Mouse (Mus musculus): ENCODE measurements around the gene Pou3f1. TPM values are rescaled to one million over a fixed set of nuclear protein-coding genes. Genes with fewer than 3 reads are reported as not detected.

The Pou3f1 gene
- polyA plus RNA-seq, 1 experiment from 2014 or later, result not detected

- Histone ChIP-seq H3K36me3 (replicated peaks; ENCODE audit: insufficient read depth, low read length) (no peaks in the 10 kb centered on the region), H3K27me3 (ENCODE audit: insufficient read depth, low read length) (0 out of 2 replicates have a peak, but pooled peaks cover 5% of the 10 kb centered on the region), H3K9ac (replicated peaks) (no peak overlapping the region), H3K4me1 (ENCODE audit: insufficient read depth) (peaks cover 30% of the 10 kb centered on the region), H3K9me3 (ENCODE audit: low read length) (no peaks in the 10 kb centered on the region), H3K4me2 (ENCODE audit: low read depth, low read length) (peak overlapping the region; percentile 57), H3K27ac (ENCODE audit: low read depth) (peak overlapping the region; percentile 7; the same call in 1 of the 2 replicates), H3K4me3 (ENCODE audit: low read depth, low read length) (peak overlapping the region; percentile 7)
- ATAC-seq (no peak), DNase-seq (no peak)
- 8% methylated on average over 18 of the region's 18 CpGs for WGBS (ENCODE audit: insufficient replicate concordance)
- TF ChIP-seq EP300 (IDR thresholded peaks at IDR 0.05; ENCODE audit: low read depth), result no peak
- TF ChIP-seq CTCF (IDR thresholded peaks at IDR 0.05; ENCODE audit: low read depth), result no peak
These were observed 39.3 kb downstream of the Pou3f1 start for GRCm38 (mm10) chr4:124695786-124696516.

- peak overlapping the region; percentile 79; the same call in 1 of the 2 replicates for H3K4me3 ChIP-seq (ENCODE audit: low read depth, low read length)
- no peaks in the 10 kb centered on the region for H3K9me3 ChIP-seq (ENCODE audit: low read length)
- no peaks in the 10 kb centered on the region for H3K36me3 ChIP-seq (replicated peaks; ENCODE audit: insufficient read depth, low read length)
- peak overlapping the region; percentile 99 for H3K4me2 ChIP-seq (ENCODE audit: low read depth, low read length)
- 0 out of 2 replicates have a peak overlapping the region, but pooled peaks have one; percentile 77 for H3K9ac ChIP-seq (replicated peaks)
- DNase-seq (no peak), ATAC-seq (no peak)
- H3K27me3 ChIP-seq (ENCODE audit: insufficient read depth, low read length), result 0 out of 2 replicates have a peak, but pooled peaks cover 5% of the 10 kb centered on the region
- no peak for TF ChIP-seq CTCF (IDR thresholded peaks at IDR 0.05; ENCODE audit: low read depth)
- TF ChIP-seq EP300 (IDR thresholded peaks at IDR 0.05; ENCODE audit: low read depth), result no peak
- peaks cover 37% of the 10 kb centered on the region for H3K4me1 ChIP-seq (ENCODE audit: insufficient read depth)
- peak overlapping the region; percentile 71; the same call in 1 of the 2 replicates for H3K27ac ChIP-seq (ENCODE audit: low read depth)
- 44% methylated on average over 6 of the region's 6 CpGs for WGBS (ENCODE audit: insufficient replicate concordance)
These were observed 43.2 kb downstream of the Pou3f1 start for GRCm38 (mm10) chr4:124699791-124700190.

- Histone ChIP-seq H3K36me3 (replicated peaks; ENCODE audit: insufficient read depth, low read length) (no peaks in the 10 kb centered on the region), H3K27me3 (ENCODE audit: insufficient read depth, low read length) (0 out of 2 replicates have a peak, but pooled peaks cover 5% of the 10 kb centered on the region), H3K9me3 (ENCODE audit: low read length) (no peaks in the 10 kb centered on the region), H3K4me1 (ENCODE audit: insufficient read depth) (peaks cover 44% of the 10 kb centered on the region), H3K4me2 (ENCODE audit: low read depth, low read length) (peak within 1 kb of the TSS; percentile 99), H3K27ac (ENCODE audit: low read depth) (peak within 1 kb of the TSS; percentile 71), H3K4me3 (ENCODE audit: low read depth, low read length) (peak within 1 kb of the TSS; percentile 79), H3K9ac (replicated peaks) (peak within 1 kb of the TSS; percentile 77)
- peak; percentile 77 for DNase-seq
- peak; percentile 53 for ATAC-seq
- TF ChIP-seq CTCF (IDR thresholded peaks at IDR 0.05; ENCODE audit: low read depth), result no peak
- no peak for TF ChIP-seq EP300 (IDR thresholded peaks at IDR 0.05; ENCODE audit: low read depth)
- WGBS (ENCODE audit: insufficient replicate concordance), result 1% methylated on average over 51 of the region's 59 CpGs
These were observed 43.8 kb downstream of the Pou3f1 start, which contains the start of gene Fhl3 for GRCm38 (mm10) chr4:124700248-124700971. TSS of gene Fhl3 (plus strand) at chr4:124700701.

- 2% methylated on average over 22 of the region's 22 CpGs for WGBS (ENCODE audit: insufficient replicate concordance)
- ATAC-seq (no peak), DNase-seq (peak; percentile 32)
- Histone ChIP-seq H3K27ac (ENCODE audit: low read depth) (peak overlapping the region; percentile 71), H3K9ac (replicated peaks) (peak overlapping the region; percentile 77), H3K4me2 (ENCODE audit: low read depth, low read length) (peak overlapping the region; percentile 99), H3K27me3 (ENCODE audit: insufficient read depth, low read length) (0 out of 2 replicates have a peak, but pooled peaks cover 5% of the 10 kb centered on the region), H3K4me1 (ENCODE audit: insufficient read depth) (peaks cover 43% of the 10 kb centered on the region), H3K4me3 (ENCODE audit: low read depth, low read length) (peak overlapping the region; percentile 79), H3K9me3 (ENCODE audit: low read length) (no peaks in the 10 kb centered on the region), H3K36me3 (replicated peaks; ENCODE audit: insufficient read depth, low read length) (0 out of 2 replicates have a peak, but pooled peaks cover 4% of the 10 kb centered on the region)
- TF ChIP-seq EP300 (IDR thresholded peaks at IDR 0.05; ENCODE audit: low read depth), result no peak
- TF ChIP-seq CTCF (IDR thresholded peaks at IDR 0.05; ENCODE audit: low read depth), result no peak
These were observed 44.6 kb downstream of the Pou3f1 start for GRCm38 (mm10) chr4:124701052-124701845.

DNA sequence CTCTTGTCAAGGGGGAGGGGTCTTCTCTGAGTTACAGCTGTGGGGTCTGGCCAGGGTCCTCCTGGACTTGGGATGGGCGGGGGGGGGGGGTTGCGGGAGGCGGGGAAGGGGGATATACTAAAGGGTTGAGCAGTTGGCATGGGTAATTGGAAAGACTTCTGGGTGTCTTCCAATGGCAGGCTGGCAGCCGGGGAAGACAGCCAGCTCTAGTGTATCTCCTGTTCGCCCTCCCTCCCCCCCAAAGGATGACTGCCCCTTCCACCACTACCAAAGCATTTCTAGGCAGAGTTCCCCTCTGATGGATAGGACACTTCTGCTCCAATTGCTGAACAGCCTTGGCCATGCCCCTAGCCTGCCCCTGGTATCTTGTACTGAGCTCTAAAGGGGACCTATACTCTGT lies 45.3 kb downstream of the Pou3f1 start:
- peaks cover 42% of the 10 kb centered on the region for H3K4me1 ChIP-seq (ENCODE audit: insufficient read depth)
- 51% methylated on average over 5 of the region's 5 CpGs for WGBS (ENCODE audit: insufficient replicate concordance)
- peak overlapping the region; percentile 79 for H3K4me3 ChIP-seq (ENCODE audit: low read depth, low read length)

More for the DNA sequence above, 45.3 kb downstream of the Pou3f1 start:
- TF ChIP-seq CTCF (IDR thresholded peaks at IDR 0.05; ENCODE audit: low read depth) (no peak), EP300 (IDR thresholded peaks at IDR 0.05; ENCODE audit: low read depth) (no peak)
- DNase-seq, result no peak
- Histone ChIP-seq H3K9ac (replicated peaks) (no peak overlapping the region), H3K27ac (ENCODE audit: low read depth) (0 out of 2 replicates have a peak overlapping the region, but pooled peaks have one; percentile 22), H3K36me3 (replicated peaks; ENCODE audit: insufficient read depth, low read length) (0 out of 2 replicates have a peak, but pooled peaks cover 4% of the 10 kb centered on the region), H3K9me3 (ENCODE audit: low read length) (no peaks in the 10 kb centered on the region), H3K27me3 (ENCODE audit: insufficient read depth, low read length) (0 out of 2 replicates have a peak, but pooled peaks cover 5% of the 10 kb centered on the region), H3K4me2 (ENCODE audit: low read depth, low read length) (peak overlapping the region; percentile 99)
- ATAC-seq, result no peak

Data from liver, postnatal 0 days (tissue).